Mouse (Mus musculus) left cerebral cortex, adult 8-10 months (tissue): Measurements from ENCODE around the gene Zcchc4. TPM values are rescaled to one million over a fixed set of nuclear protein-coding genes. Genes with fewer than 3 reads are reported as not detected.

Experiments used
- DNase-seq, 2 experiments: peaks; one replicate each; pipeline ENCODE4 v3.0.0; 2022; ENCODE audit warnings: low spot score in 2 of 2
- total RNA-seq, 4 experiments: library from RNA; stranded (reverse); gene quantifications; 2 replicates each; pipeline ENCODE4 v1.2.4; 2022

The Zcchc4 gene
- total RNA-seq, 4 experiments from 2014 or later, result 9.9 to 12.4 (median 10.6) TPM

GRCm38 (mm10) chr5:52871986-52872385 lies 96.8 kb downstream of the Zcchc4 start:
- DNase-seq, result no peak

Other genes starting within 250 kb of the Zcchc4 start
- 10 to 100 TPM; 53.1 to 72.8 (median 58.0) TPM for gene Lgi2, start 208.9 kb upstream of the Zcchc4 start, total RNA-seq
- gene Sepsecs, start 105.7 kb upstream of the Zcchc4 start, total RNA-seq, result 10 to 100 TPM; 10.8 to 16.5 (median 11.2) TPM
- 1 to 10 TPM; 1.3 to 2.1 (median 1.5) TPM for gene Pi4k2b, start 33.8 kb upstream of the Zcchc4 start, total RNA-seq
- gene Anapc4, start 58.6 kb downstream of the Zcchc4 start, total RNA-seq, result 10 to 100 TPM; 57.3 to 74.1 (median 67.4) TPM